Mouse (Mus musculus): ENCODE results near the gene Ubqln3.

DNA sequence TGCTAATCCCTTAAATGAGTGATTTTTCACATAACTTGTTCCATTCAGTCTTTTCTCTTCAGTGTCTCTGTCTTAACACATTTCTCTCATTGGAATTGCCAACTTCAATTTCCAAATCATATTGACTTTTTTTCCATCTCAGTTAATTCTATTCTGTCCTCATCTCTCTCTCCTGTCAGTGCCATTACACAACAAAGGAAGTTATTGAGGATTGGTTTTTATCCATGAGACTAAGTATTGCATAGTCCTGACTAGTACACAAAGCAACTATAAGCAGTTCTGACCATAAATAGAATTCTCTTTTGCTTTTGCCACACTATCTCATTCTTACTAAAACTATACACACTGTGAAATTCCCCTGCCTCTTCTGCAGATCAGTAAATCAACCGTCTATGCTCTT, 36.0 kb upstream of the Ubqln3 start:
- TF ChIP-seq CTCF (IDR thresholded peaks at IDR 0.05; ENCODE audit: extremely low read depth, insufficient read depth, insufficient read length, insufficient replicate concordance), result no peak
- no peak for TF ChIP-seq POLR2A (IDR thresholded peaks at IDR 0.05; ENCODE audit: low read depth, low read length)
